Mouse (Mus musculus): ENCODE results near the gene Zfp668. TPM values are rescaled to one million over a fixed set of nuclear protein-coding genes. Genes with fewer than 3 reads are reported as not detected.

Gene Zfp668
- total and polyA plus RNA-seq, 3 experiments, result 2.4 to 8.6 (median 5.9) TPM

DNA sequence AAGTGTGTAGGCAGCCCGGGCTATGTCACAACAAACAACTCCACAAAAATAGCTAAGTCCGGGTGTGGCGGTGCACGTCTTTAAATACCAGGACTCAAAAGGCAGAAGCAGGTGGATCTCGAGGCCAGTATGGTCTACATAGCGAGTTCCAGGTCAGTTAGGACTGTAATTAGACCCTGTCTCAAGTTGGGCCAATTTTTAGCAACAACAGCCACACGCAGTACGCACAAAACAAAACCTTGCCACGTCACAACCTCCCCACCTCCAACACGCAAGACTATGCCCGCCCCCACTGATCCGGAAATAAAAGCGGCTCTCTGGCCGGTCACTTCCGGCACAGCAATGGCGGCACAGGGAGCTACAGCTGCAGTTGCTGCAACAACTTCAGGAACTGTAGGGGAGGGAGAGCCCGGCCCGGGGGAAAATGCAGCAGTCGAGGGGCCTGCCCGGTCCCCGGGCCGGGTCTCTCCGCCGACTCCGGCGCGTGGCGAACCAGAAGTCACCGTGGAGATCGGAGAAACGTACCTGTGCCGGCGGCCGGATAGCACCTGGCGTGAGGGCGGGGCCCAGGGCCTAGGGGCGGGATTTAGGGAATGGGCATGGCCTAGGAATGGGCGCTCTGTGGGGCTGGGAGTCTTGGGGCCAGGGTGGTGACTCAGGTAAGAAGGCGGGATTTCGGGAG, 35.7 kb upstream of the Zfp668 start, which contains the start of gene Kat8 (continued):
- TF ChIP-seq ZMIZ1 (IDR thresholded peaks at IDR 0.05; ENCODE audit: low read depth, low read length), result 0 out of 2 replicates have a peak, but pooled peaks have one; percentile 32
- no peak; the same call in 1 of the 2 replicates for TF ChIP-seq ZKSCAN1 (IDR thresholded peaks at IDR 0.05; ENCODE audit: borderline replicate concordance, low read depth, low read length)
- TF ChIP-seq IRF4 (IDR thresholded peaks at IDR 0.05; ENCODE audit: low read depth, low read length), result peak; percentile 48; the same call in 1 of the 2 replicates
- TF ChIP-seq BHLHE40 (IDR thresholded peaks at IDR 0.05; ENCODE audit: low read depth, low read length), result no peak; the same call in 1 of the 2 replicates
- no peak for TF ChIP-seq E2F4 (IDR thresholded peaks at IDR 0.05; ENCODE audit: insufficient replicate concordance, low read depth, low read length)
- no peak for TF ChIP-seq CHD1 (IDR thresholded peaks at IDR 0.05; ENCODE audit: low read depth, low read length)
- no peak for TF ChIP-seq GABPA (IDR thresholded peaks at IDR 0.05; ENCODE audit: insufficient replicate concordance, low read depth, low read length)
- TF ChIP-seq RCOR1 (conservative IDR thresholded peaks at IDR 0.05; ENCODE audit: low read depth, low read length), result no peak; the same call in 1 of the 2 replicates
- peak; percentile 86; the same call in 1 of the 2 replicates for TF ChIP-seq KAT2A (IDR thresholded peaks at IDR 0.05; ENCODE audit: insufficient replicate concordance, low read length)
- TF ChIP-seq NRF1 (IDR thresholded peaks at IDR 0.05; ENCODE audit: low read depth, low read length), result peak; percentile 67
- no peak; the same call in 1 of the 2 replicates for TF ChIP-seq ETS1 (conservative IDR thresholded peaks at IDR 0.05; ENCODE audit: low read depth, low read length)

DNA sequence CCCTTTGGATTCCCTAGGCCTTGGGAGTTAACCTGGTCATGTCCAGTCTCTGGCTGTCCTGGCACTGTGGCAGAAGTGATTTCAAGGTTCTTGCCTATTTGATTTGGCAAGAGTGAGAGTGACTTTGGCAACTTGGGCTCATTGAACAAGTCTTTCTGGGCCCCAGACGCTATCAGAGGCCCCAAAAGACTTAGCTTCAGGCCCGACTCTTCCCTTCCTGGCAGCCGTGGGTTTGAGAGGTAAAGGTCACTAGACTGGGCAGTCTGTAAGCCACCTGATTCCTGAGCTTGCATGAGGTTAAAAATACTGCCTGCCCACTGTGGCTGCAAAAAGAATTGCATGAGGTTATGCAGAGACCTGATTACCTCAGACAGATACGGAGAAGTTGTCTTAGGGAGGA, 32.0 kb upstream of the Zfp668 start:
- peaks cover 7 to 21% of the 10 kb centered on the region in 2 experiments; a peak in 3 of 4 replicates for H3K4me1 ChIP-seq (ENCODE audit: control insufficient read depth in 1 of 2, insufficient read depth in 2 of 2)
- no peak overlapping the region for H3K4me3 ChIP-seq (replicated peaks in 1 of 3; ENCODE audit: low read depth in 2 of 3, low read length in 2 of 3, poor library complexity in 1 of 3)
- H3K27ac ChIP-seq (ENCODE audit: insufficient read depth, low read depth), result no peak overlapping the region
- H3K9me3 ChIP-seq (replicated peaks; ENCODE audit: low read length), result no peaks in the 10 kb centered on the region
- in situ Hi-C loops (cut with MboI; ENCODE audit: low pct_ligation_motif_present, low pct_unique_long_range_greater_than_20kb, low sequenced_read_pairs), result no loop called here
- no peak overlapping the region for H3K4me2 ChIP-seq (ENCODE audit: insufficient read depth, low read depth, poor library complexity, severe bottlenecking)
- dilution Hi-C loops (cut with MboI; ENCODE audit: extremely low pct_ligation_motif_present, extremely low pct_unique_long_range_greater_than_20kb, low sequenced_read_pairs), result no loop called here
- H3K79me2 ChIP-seq (replicated peaks; ENCODE audit: control insufficient read depth, extremely low read depth, insufficient read depth, poor library complexity, severe bottlenecking), result peaks cover 11% of the 10 kb centered on the region; the same call in 1 of the 2 replicates
- TF ChIP-seq ZKSCAN1 (IDR thresholded peaks at IDR 0.05; ENCODE audit: borderline replicate concordance, low read depth, low read length) (no peak), SMC3 (IDR thresholded peaks at IDR 0.05; ENCODE audit: low read depth, low read length) (no peak), IRF4 (IDR thresholded peaks at IDR 0.05; ENCODE audit: low read depth, low read length) (no peak), JUND (conservative IDR thresholded peaks at IDR 0.05; ENCODE audit: low read depth, low read length) (no peak), ELF1 (IDR thresholded peaks at IDR 0.05; ENCODE audit: low read depth, low read length) (no peak), ETS1 (conservative IDR thresholded peaks at IDR 0.05; ENCODE audit: low read depth, low read length) (no peak), ZNF384 (IDR thresholded peaks at IDR 0.05; ENCODE audit: low read depth, low read length) (no peak), MAFK (IDR thresholded peaks at IDR 0.05; ENCODE audit: insufficient replicate concordance, low read length) (no peak)
- H3K27me3 ChIP-seq (replicated peaks), result no peaks in the 10 kb centered on the region
- no peak for DNase-seq (ENCODE audit: extremely low read depth)
- H3K36me3 ChIP-seq (replicated peaks in 1 of 2; ENCODE audit: control insufficient read depth in 1 of 2, insufficient read depth in 1 of 2, low read length in 1 of 2), result peaks cover 45 to 56% of the 10 kb centered on the region in 2 experiments
- no peak overlapping the region for H3K9ac ChIP-seq (ENCODE audit: insufficient read depth, low read depth)

Data from CH12.LX (cell line).